Mouse (Mus musculus) neural tube, embryonic 14.5 days (tissue): Measurements from ENCODE around the gene Tyrp1. TPM values are rescaled to one million over a fixed set of nuclear protein-coding genes. Genes with fewer than 3 reads are reported as not detected.

ENCODE experiments used
- ATAC-seq: fragments of 200-750 bp; cut with Nextera tagmentation; 2 replicates; pipeline ENCODE4 v1.8.0; 2017; ENCODE audit warnings: low read depth, mild to moderate bottlenecking, moderate TSS enrichment, moderate library complexity
- H3K27ac ChIP-seq: fragments of 300-500 bp; sonication (generic); 2 replicates; pipeline ENCODE4 v1.5.1; 2014; ENCODE audit warnings: low read depth, mild to moderate bottlenecking, control low read depth, low read length, moderate library complexity, mixed read lengths
- H3K27me3 ChIP-seq: fragments of 300-500 bp; sonication (generic); 2 replicates; pipeline ENCODE4 v1.6.1; 2014; ENCODE audit warnings: low read length; ENCODE audit not compliant: control insufficient read depth, insufficient read depth
- H3K36me3 ChIP-seq: fragments of 300-500 bp; sonication (generic); 2 replicates; pipeline ENCODE4 v1.6.1; 2014; ENCODE audit warnings: low read length, mixed read lengths; ENCODE audit not compliant: control insufficient read depth, insufficient read depth
- H3K4me1 ChIP-seq: fragments of 300-500 bp; sonication (generic); 2 replicates; pipeline ENCODE4 v1.6.1; 2014; ENCODE audit warnings: low read length; ENCODE audit not compliant: control insufficient read depth, insufficient read depth
- H3K4me2 ChIP-seq: fragments of 300-500 bp; sonication (generic); 2 replicates; pipeline ENCODE4 v1.6.1; 2014; ENCODE audit warnings: mild to moderate bottlenecking, low read depth, low read length, control low read depth
- H3K4me3 ChIP-seq: fragments of 300-500 bp; sonication (generic); 2 replicates; pipeline ENCODE4 v1.5.1; 2014; ENCODE audit warnings: low read depth, low read length, control low read depth, mixed read lengths
- H3K9ac ChIP-seq: fragments of 300-500 bp; sonication (generic); replicated peaks from 2 replicates; pipeline ENCODE4 v1.6.1; 2014; ENCODE audit warnings: low read depth, mild to moderate bottlenecking, control low read depth, low read length, mixed read lengths
- H3K9me3 ChIP-seq: fragments of 300-500 bp; sonication (generic); 2 replicates; pipeline ENCODE4 v1.6.1; 2016; ENCODE audit warnings: low read length; ENCODE audit not compliant: control insufficient read depth
- WGBS: fragments of 180-500 bp; shearing (Covaris S2); extraction: QIAGEN DNeasy Blood & Tissue Kit; methylation state at CpG from one replicate; pipeline ENCODE4 v1.1.7; 2014; 5-methylcytosine and 5-hydroxymethylcytosine counted together
- polyA plus RNA-seq: library from polyadenylated mRNA; unstranded; fragments of >200 nt; fragmentation: Nextera tagmentation; extraction: Ambion mirVana; gene quantifications from 2 replicates; pipeline ENCODE4 v1.2.1, GENCODE M21; 2014

Gene Tyrp1
- polyA plus RNA-seq, 1 experiment from 2014 or later, result not detected

DNA sequence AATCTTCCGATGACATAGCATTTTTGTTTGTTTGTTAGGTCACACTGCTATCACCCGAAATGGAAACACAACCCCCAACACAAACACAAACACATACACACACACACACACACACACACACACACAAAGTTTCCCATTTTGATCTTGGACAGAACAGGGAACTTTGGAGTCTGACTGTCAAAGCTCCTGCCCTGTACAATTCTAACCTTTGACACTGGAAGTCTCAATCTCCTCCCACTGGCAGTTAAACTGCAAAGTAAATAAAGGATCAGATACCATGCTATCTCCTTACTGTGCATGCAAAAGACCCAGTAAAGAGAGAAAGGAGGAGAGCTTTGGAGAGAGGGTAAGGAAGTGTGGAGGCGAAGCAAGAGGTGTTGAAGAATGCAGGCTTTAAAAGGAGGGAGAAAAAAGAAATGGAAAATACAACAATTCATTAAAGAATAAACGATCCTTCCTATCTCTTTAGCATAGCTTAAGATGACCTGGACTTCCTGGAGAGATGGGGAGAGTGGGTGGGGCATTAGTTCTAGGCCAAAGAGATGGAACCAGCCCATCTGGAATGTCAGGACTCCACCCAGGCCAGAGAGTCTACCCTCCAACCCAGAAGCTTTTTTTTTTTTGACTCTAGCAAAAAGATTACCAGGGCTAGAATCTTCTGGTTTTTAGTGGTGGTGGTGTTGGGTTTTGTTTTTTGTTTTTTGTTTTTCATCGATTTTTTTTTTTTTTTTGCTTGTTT lies 40.4 kb downstream of the Tyrp1 start:
- Histone ChIP-seq H3K27ac (no peak overlapping the region), H3K9me3 (no peaks in the 10 kb centered on the region), H3K4me3 (no peak overlapping the region), H3K4me2 (no peak overlapping the region), H3K36me3 (no peaks in the 10 kb centered on the region), H3K9ac (no peak overlapping the region), H3K4me1 (no peaks in the 10 kb centered on the region), H3K27me3 (no peaks in the 10 kb centered on the region)
- 57% methylated on average over 5 of the region's 5 CpGs for WGBS
- no peak for ATAC-seq

DNA sequence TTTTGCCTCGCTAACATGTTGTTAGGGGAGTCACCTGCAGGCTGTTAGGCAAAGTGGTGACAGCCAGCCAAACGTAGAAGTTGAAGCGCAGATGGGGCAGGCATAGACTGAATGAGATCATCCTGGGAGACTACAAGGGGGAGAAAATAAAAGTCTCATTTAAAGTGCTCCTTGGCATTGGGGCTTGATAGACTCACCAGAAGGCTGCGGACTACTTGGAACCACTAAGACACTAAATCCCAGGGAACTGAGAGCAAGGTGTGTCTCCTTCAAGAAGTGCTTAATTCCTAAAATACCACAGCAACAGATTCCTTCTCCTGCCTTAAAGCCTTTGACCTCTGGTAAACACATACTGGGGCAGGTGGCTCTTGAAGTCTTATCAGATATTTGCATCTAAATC lies 41.1 kb downstream of the Tyrp1 start:
- WGBS, result 67% methylated on average over 4 of the region's 4 CpGs
- no peaks in the 10 kb centered on the region for H3K36me3 ChIP-seq
- no peak for ATAC-seq

DNA sequence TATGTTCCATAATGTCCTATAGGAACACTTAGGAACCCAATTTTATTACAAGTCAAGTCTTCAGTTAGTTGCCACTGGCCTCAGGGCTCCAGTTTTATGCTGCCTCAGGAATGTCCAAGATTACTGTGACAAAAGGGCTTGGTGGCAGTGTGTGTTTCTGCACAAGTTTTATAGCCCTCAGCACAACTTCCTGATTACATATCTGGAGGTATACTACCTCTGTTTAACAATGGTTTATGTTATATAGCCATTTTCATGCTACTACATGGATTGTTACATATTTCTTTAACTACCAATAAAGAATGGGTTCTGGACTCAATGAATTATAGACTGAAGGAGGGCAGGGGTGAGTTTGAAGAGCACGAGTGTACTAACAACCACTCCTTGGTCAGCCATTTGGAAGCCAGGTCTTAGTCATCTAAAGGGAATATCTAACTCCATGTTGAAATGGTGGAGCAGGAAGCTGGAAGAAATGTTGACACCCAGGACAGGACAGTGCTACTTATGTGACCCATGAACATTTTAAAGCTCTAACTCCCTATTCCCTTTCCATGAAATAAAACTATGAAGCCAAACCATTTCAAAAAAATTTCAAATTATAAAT lies 48.2 kb downstream of the Tyrp1 start:
- Histone ChIP-seq H3K27me3 (no peaks in the 10 kb centered on the region), H3K4me2 (no peak overlapping the region), H3K4me1 (no peaks in the 10 kb centered on the region), H3K9me3 (no peaks in the 10 kb centered on the region), H3K36me3 (no peaks in the 10 kb centered on the region), H3K9ac (no peak overlapping the region), H3K27ac (no peak overlapping the region), H3K4me3 (no peak overlapping the region)
- WGBS, result 78% methylated on average over 1 of the region's 1 CpGs
- ATAC-seq, result no peak

More for the DNA sequence above, 41.1 kb downstream of the Tyrp1 start:
- no peak overlapping the region for H3K4me2 ChIP-seq
- H3K4me1 ChIP-seq, result no peaks in the 10 kb centered on the region
- H3K9ac ChIP-seq, result no peak overlapping the region
- no peaks in the 10 kb centered on the region for H3K9me3 ChIP-seq
- no peak overlapping the region for H3K4me3 ChIP-seq
- H3K27ac ChIP-seq, result no peak overlapping the region
- no peaks in the 10 kb centered on the region for H3K27me3 ChIP-seq

DNA sequence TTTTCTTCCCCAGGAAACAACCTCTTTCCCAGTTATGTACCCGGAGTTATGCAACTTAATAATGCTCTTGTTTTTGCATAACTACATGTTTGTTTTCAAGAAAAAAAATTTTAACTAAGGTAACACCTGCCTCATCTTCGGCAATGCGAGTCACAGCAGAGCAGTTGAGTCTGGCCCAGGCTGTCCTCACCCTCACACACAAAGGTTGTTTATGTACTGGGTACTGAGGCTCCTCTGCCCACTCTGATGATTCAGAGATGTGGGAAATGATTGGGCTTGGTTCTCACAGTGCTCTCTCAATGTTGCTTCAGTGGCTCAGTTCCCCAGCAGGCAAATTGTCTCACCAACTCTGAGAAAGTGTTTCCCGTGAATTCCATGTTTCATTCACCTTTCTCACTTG lies 52.7 kb downstream of the Tyrp1 start:
- WGBS, result 84% methylated on average over 4 of the region's 4 CpGs
- no peak overlapping the region for H3K9ac ChIP-seq
- no peak for ATAC-seq
- no peak overlapping the region for H3K4me2 ChIP-seq
- no peaks in the 10 kb centered on the region for H3K36me3 ChIP-seq
- no peaks in the 10 kb centered on the region for H3K9me3 ChIP-seq
- H3K27me3 ChIP-seq, result no peaks in the 10 kb centered on the region
- no peak overlapping the region for H3K4me3 ChIP-seq
- no peak overlapping the region for H3K27ac ChIP-seq
- no peaks in the 10 kb centered on the region for H3K4me1 ChIP-seq

DNA sequence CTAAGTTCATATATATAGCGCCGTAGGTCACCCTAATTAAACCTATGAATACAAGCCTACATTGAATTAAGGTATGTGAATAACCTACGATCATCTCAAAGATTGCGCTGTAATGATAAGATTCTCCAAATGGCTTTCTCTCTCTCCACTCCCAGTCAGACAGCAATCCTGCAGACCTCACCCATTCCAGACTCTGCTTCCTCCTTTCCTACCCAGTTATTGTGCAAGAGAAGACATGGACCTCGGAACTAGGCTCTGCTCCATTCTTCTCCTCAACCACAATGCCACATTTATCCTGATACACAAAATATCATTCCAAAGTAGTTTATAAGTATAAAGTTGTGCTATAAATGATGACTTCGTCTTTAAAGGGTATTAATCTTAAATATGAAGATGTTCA lies 57.1 kb downstream of the Tyrp1 start:
- H3K4me3 ChIP-seq, result no peak overlapping the region
- H3K9me3 ChIP-seq, result no peaks in the 10 kb centered on the region
- no peaks in the 10 kb centered on the region for H3K4me1 ChIP-seq
- no peaks in the 10 kb centered on the region for H3K36me3 ChIP-seq
- no peaks in the 10 kb centered on the region for H3K27me3 ChIP-seq
- no peak overlapping the region for H3K27ac ChIP-seq
- no peak for ATAC-seq
- H3K4me2 ChIP-seq, result no peak overlapping the region
- 97% methylated on average over 6 of the region's 6 CpGs for WGBS
- H3K9ac ChIP-seq, result no peak overlapping the region

DNA sequence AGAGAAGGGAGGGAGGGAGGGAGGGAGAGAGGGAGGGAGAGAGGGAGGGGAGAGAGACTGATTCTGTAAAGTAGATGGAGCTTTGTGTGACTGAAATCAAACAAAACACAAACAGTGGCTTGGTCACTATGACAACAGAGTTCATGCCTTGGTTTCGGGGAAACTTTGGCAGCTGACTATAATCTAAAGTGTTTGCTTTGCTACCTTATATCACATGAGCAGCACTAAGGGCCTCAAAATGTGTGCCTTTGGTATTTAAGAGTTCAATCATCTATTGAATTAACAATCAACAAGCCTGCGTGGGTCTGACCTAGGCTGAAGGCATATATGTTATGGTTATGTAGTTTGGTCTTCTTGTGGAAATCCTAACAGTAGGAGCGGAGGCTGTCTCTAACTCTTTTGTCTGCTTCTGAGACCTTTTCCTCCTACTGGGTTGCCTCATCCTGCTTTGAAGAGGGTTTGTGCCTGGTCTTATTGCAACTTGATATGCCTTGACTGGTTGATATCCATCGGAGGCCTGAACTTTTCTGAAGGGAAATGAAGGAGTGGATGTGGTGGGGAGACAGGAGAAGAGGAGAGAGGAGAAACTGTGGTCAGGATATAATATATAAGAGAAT lies 61.5 kb downstream of the Tyrp1 start:
- Histone ChIP-seq H3K4me2 (no peak overlapping the region), H3K9me3 (no peaks in the 10 kb centered on the region), H3K4me3 (no peak overlapping the region), H3K9ac (no peak overlapping the region), H3K27me3 (no peaks in the 10 kb centered on the region), H3K4me1 (no peaks in the 10 kb centered on the region), H3K36me3 (no peaks in the 10 kb centered on the region), H3K27ac (no peak overlapping the region)
- no peak for ATAC-seq
- WGBS, result 78% methylated on average over 4 of the region's 4 CpGs

Other genes with a start within 250 kb of the Tyrp1 start
- gene Lurap1l, start 76.5 kb downstream of the Tyrp1 start, polyA plus RNA-seq, result 13.3 and 15.3 TPM in 2 replicates